Mouse (Mus musculus) neural tube, embryonic 14.5 days (tissue): ENCODE measurements around the gene Prkag1. TPM values are rescaled to one million over a fixed set of nuclear protein-coding genes. Genes with fewer than 3 reads are reported as not detected.

Experiments used
- ATAC-seq: fragments of 200-750 bp; cut with Nextera tagmentation; 2 replicates; pipeline ENCODE4 v1.8.0; 2017; ENCODE audit warnings: low read depth, mild to moderate bottlenecking, moderate TSS enrichment, moderate library complexity
- H3K27ac ChIP-seq: fragments of 300-500 bp; sonication (generic); 2 replicates; pipeline ENCODE4 v1.5.1; 2014; ENCODE audit warnings: low read depth, mild to moderate bottlenecking, control low read depth, low read length, moderate library complexity, mixed read lengths
- H3K27me3 ChIP-seq: fragments of 300-500 bp; sonication (generic); 2 replicates; pipeline ENCODE4 v1.6.1; 2014; ENCODE audit warnings: low read length; ENCODE audit not compliant: control insufficient read depth, insufficient read depth
- H3K36me3 ChIP-seq: fragments of 300-500 bp; sonication (generic); 2 replicates; pipeline ENCODE4 v1.6.1; 2014; ENCODE audit warnings: low read length, mixed read lengths; ENCODE audit not compliant: control insufficient read depth, insufficient read depth
- H3K4me1 ChIP-seq: fragments of 300-500 bp; sonication (generic); 2 replicates; pipeline ENCODE4 v1.6.1; 2014; ENCODE audit warnings: low read length; ENCODE audit not compliant: control insufficient read depth, insufficient read depth
- H3K4me2 ChIP-seq: fragments of 300-500 bp; sonication (generic); 2 replicates; pipeline ENCODE4 v1.6.1; 2014; ENCODE audit warnings: mild to moderate bottlenecking, low read depth, low read length, control low read depth
- H3K4me3 ChIP-seq: fragments of 300-500 bp; sonication (generic); 2 replicates; pipeline ENCODE4 v1.5.1; 2014; ENCODE audit warnings: low read depth, low read length, control low read depth, mixed read lengths
- H3K9ac ChIP-seq: fragments of 300-500 bp; sonication (generic); replicated peaks from 2 replicates; pipeline ENCODE4 v1.6.1; 2014; ENCODE audit warnings: low read depth, mild to moderate bottlenecking, control low read depth, low read length, mixed read lengths
- H3K9me3 ChIP-seq: fragments of 300-500 bp; sonication (generic); 2 replicates; pipeline ENCODE4 v1.6.1; 2016; ENCODE audit warnings: low read length; ENCODE audit not compliant: control insufficient read depth
- WGBS: fragments of 180-500 bp; shearing (Covaris S2); extraction: QIAGEN DNeasy Blood & Tissue Kit; methylation state at CpG from one replicate; pipeline ENCODE4 v1.1.7; 2014; 5-methylcytosine and 5-hydroxymethylcytosine counted together
- polyA plus RNA-seq: library from polyadenylated mRNA; unstranded; fragments of >200 nt; fragmentation: Nextera tagmentation; extraction: Ambion mirVana; gene quantifications from 2 replicates; pipeline ENCODE4 v1.2.1, GENCODE M21; 2014

Gene Prkag1
- polyA plus RNA-seq, 1 experiment from 2014 or later = 57.7 TPM

DNA sequence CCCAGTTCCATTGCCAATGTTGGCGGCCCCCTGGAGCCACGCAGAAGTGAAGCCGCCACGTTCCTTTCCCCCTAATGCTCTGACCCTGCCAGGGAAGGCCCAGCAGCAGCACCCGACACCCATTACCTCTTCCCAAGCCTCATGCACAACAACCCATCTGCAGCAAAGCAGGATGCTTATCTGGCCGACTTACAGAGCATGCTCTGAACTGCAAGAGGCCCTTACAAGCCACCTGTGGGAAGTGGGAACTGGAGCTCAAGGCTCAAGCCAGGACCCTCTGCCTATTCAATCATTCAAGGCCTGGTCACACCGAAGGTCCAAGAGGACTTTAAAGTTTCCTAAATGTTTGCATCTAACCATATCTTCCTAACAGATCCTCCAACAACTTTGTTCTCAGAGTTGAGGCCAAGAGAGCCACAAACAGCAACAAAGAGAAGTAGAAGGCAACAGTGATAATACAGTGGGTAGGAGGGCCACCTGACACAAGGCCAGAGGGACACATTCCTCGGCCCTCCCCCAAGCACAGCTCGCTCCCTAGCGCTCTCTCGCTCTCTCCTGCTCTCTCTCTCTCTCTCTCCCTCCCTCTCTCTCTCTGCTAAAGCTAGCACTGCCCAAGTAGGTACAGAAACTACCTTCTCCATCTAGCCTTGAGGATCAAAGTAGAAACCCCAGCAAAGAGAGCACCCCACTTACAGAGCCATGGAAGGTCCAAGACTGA lies 37.2 kb upstream of the Prkag1 start:
- H3K9me3 ChIP-seq = no peaks in the 10 kb centered on the region
- H3K9ac ChIP-seq = 0 out of 2 replicates have a peak overlapping the region, but pooled peaks have one; percentile 32
- peaks cover 3% of the 10 kb centered on the region; the same call in 1 of the 2 replicates for H3K27me3 ChIP-seq
- peaks cover 29% of the 10 kb centered on the region for H3K36me3 ChIP-seq
- H3K4me2 ChIP-seq = peak overlapping the region; percentile 100
- H3K4me3 ChIP-seq = peak overlapping the region; percentile 99
- WGBS = 42% methylated on average over 11 of the region's 11 CpGs
- no peak for ATAC-seq
- H3K27ac ChIP-seq = no peak overlapping the region
- peaks cover 35% of the 10 kb centered on the region for H3K4me1 ChIP-seq

- no peaks in the 10 kb centered on the region for H3K9me3 ChIP-seq
- H3K4me3 ChIP-seq = no peak overlapping the region
- 71% methylated on average over 6 of the region's 6 CpGs for WGBS
- peaks cover 3% of the 10 kb centered on the region; the same call in 1 of the 2 replicates for H3K27me3 ChIP-seq
- peaks cover 32% of the 10 kb centered on the region for H3K4me1 ChIP-seq
- no peak overlapping the region for H3K9ac ChIP-seq
- H3K36me3 ChIP-seq = peaks cover 37% of the 10 kb centered on the region
- no peak for ATAC-seq
- H3K4me2 ChIP-seq = peak overlapping the region; percentile 100; the same call in 1 of the 2 replicates
- no peak overlapping the region for H3K27ac ChIP-seq
These were observed 36.0 kb upstream of the Prkag1 start for GRCm38 (mm10) chr15:98867321-98867720.

DNA sequence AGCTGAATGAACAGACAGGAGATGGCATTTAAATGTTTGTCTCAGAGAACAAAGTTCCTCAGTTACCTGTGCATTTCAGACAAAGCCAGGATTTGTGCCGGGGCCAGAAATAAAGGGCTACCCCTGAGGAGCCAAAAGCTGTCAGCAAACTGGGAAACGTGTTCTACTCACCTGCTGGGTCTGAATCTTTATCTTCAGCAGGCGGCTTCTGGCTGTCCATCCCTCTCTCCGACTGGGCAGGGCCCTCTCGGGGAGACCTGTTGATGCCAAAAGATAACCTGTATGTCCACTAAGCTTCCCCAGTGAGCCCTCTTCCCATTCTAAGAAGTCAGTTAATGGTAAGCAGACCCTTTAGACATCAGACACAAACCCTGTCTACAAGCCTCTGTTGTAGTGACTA lies 35.2 kb upstream of the Prkag1 start:
- Histone ChIP-seq H3K4me3 (no peak overlapping the region), H3K9ac (no peak overlapping the region), H3K4me1 (peaks cover 32% of the 10 kb centered on the region), H3K27me3 (peaks cover under 1% of the 10 kb centered on the region; the same call in 1 of the 2 replicates), H3K9me3 (no peaks in the 10 kb centered on the region), H3K27ac (no peak overlapping the region), H3K4me2 (no peak overlapping the region), H3K36me3 (peaks cover 45% of the 10 kb centered on the region)
- no peak for ATAC-seq
- WGBS = 91% methylated on average over 5 of the region's 5 CpGs

DNA sequence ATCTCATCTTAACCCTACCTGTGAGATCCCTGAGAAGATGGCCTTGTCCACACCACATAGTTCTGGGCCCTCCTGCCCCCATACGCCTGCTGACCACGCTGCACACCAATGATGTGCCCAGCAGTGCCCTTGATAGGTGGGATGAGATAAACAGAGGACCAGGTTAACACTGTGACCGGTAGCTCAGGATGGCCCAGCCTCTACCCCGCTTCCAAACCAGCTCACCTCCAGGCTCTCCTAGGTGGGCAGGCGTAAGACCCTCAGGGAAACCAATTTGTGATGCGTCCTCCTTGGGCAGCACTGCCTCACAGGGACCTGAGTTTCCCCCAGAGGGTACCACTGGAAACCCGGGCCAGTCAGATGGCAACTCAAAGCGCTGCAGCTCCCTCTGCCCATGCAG lies 34.5 kb upstream of the Prkag1 start:
- Histone ChIP-seq H3K9ac (no peak overlapping the region), H3K4me3 (no peak overlapping the region), H3K9me3 (no peaks in the 10 kb centered on the region), H3K27me3 (no peaks in the 10 kb centered on the region), H3K4me2 (no peak overlapping the region), H3K36me3 (peaks cover 53% of the 10 kb centered on the region), H3K4me1 (peaks cover 32% of the 10 kb centered on the region), H3K27ac (no peak overlapping the region)
- no peak for ATAC-seq
- 94% methylated on average over 8 of the region's 8 CpGs for WGBS

GRCm38 (mm10) chr15:98864951-98865350 lies 33.6 kb upstream of the Prkag1 start:
- 95% methylated on average over 6 of the region's 6 CpGs for WGBS
- H3K9ac ChIP-seq = no peak overlapping the region
- no peak overlapping the region for H3K4me3 ChIP-seq
- H3K27ac ChIP-seq = no peak overlapping the region
- no peaks in the 10 kb centered on the region for H3K27me3 ChIP-seq
- ATAC-seq = no peak
- peaks cover 31% of the 10 kb centered on the region for H3K4me1 ChIP-seq
- no peaks in the 10 kb centered on the region for H3K9me3 ChIP-seq
- H3K36me3 ChIP-seq = peaks cover 60% of the 10 kb centered on the region
- no peak overlapping the region for H3K4me2 ChIP-seq

- ATAC-seq = no peak
- 93% methylated on average over 12 of the region's 12 CpGs for WGBS
- Histone ChIP-seq H3K4me1 (peaks cover 17% of the 10 kb centered on the region), H3K27ac (no peak overlapping the region), H3K36me3 (peaks cover 68% of the 10 kb centered on the region), H3K4me3 (no peak overlapping the region), H3K27me3 (no peaks in the 10 kb centered on the region), H3K4me2 (no peak overlapping the region), H3K9ac (no peak overlapping the region), H3K9me3 (no peaks in the 10 kb centered on the region)
These were observed 32.2 kb upstream of the Prkag1 start for GRCm38 (mm10) chr15:98863451-98863958.

- H3K4me2 ChIP-seq = no peak overlapping the region
- H3K27me3 ChIP-seq = no peaks in the 10 kb centered on the region
- H3K9me3 ChIP-seq = no peaks in the 10 kb centered on the region
- peaks cover 82% of the 10 kb centered on the region for H3K36me3 ChIP-seq
- no peak overlapping the region for H3K9ac ChIP-seq
- ATAC-seq = no peak
- no peak overlapping the region for H3K27ac ChIP-seq
- no peak overlapping the region for H3K4me3 ChIP-seq
- WGBS = 92% methylated on average over 21 of the region's 21 CpGs
- H3K4me1 ChIP-seq = 0 out of 2 replicates have a peak, but pooled peaks cover under 1% of the 10 kb centered on the region
These were observed 30.5 kb upstream of the Prkag1 start for GRCm38 (mm10) chr15:98861701-98862410.

DNA sequence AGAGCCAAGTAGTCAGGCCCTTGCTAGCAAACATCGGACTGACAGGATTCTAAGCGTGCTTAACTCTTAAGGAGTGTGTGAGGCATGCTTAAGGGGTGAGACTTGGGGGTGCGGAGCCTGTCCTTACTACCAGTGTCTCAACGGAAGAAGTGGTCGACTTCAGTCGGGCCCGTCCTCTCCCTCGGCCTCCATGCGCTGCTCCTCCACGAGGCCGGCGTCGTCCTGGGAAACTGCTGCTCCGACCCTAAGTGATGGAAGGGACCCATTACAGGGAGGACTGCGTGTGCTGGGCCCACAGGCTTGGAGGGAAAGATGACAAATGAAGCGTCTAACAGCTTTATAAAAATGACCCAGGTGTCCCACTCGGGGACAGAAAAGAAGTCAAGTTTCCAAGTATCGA lies 29.6 kb upstream of the Prkag1 start:
- no peaks in the 10 kb centered on the region for H3K4me1 ChIP-seq
- 97% methylated on average over 18 of the region's 18 CpGs for WGBS

More for the DNA sequence above, 29.6 kb upstream of the Prkag1 start:
- no peaks in the 10 kb centered on the region for H3K27me3 ChIP-seq
- peaks cover 83% of the 10 kb centered on the region for H3K36me3 ChIP-seq
- no peak overlapping the region for H3K4me2 ChIP-seq
- ATAC-seq = no peak
- H3K9ac ChIP-seq = no peak overlapping the region
- no peak overlapping the region for H3K27ac ChIP-seq
- no peak overlapping the region for H3K4me3 ChIP-seq
- H3K9me3 ChIP-seq = no peaks in the 10 kb centered on the region
